Mouse (Mus musculus) forebrain, embryonic 16.5 days (tissue): ENCODE results near the gene Reln. TPM values are rescaled to one million over a fixed set of nuclear protein-coding genes. Genes with fewer than 3 reads are reported as not detected.

Experiments used
- ATAC-seq: fragments of 200-750 bp; cut with Nextera tagmentation; 2 replicates; pipeline ENCODE4 v1.8.0; 2017; ENCODE audit warnings: mild to moderate bottlenecking, moderate library complexity
- H3K27ac ChIP-seq: fragments of 300-500 bp; sonication (generic); 2 replicates; pipeline ENCODE4 v1.5.1; 2014; ENCODE audit warnings: low read length, control low read depth
- H3K27me3 ChIP-seq: fragments of 300-500 bp; sonication (generic); replicated peaks from 2 replicates; pipeline ENCODE4 v1.6.1; 2014; ENCODE audit warnings: low read length; ENCODE audit not compliant: control insufficient read depth, insufficient read depth
- H3K36me3 ChIP-seq: fragments of 300-500 bp; sonication (generic); 2 replicates; pipeline ENCODE4 v1.6.1; 2014; ENCODE audit not compliant: control insufficient read depth, insufficient read depth
- H3K4me1 ChIP-seq: fragments of 300-500 bp; sonication (generic); replicated peaks from 2 replicates; pipeline ENCODE4 v1.6.1; 2014; ENCODE audit warnings: low read length; ENCODE audit not compliant: control insufficient read depth, insufficient read depth
- H3K4me2 ChIP-seq: fragments of 300-500 bp; sonication (generic); 2 replicates; pipeline ENCODE4 v1.6.1; 2014; ENCODE audit warnings: mild to moderate bottlenecking, low read length, control low read depth
- H3K4me3 ChIP-seq: fragments of 300-500 bp; sonication (generic); replicated peaks from 2 replicates; pipeline ENCODE4 v1.5.1; 2014; ENCODE audit warnings: mild to moderate bottlenecking, low read length, control low read depth
- H3K9ac ChIP-seq: fragments of 300-500 bp; sonication (generic); replicated peaks from 2 replicates; pipeline ENCODE4 v1.6.1; 2014; ENCODE audit warnings: low read depth, low read length, control low read depth
- H3K9me3 ChIP-seq: fragments of 300-500 bp; sonication (generic); 2 replicates; pipeline ENCODE4 v1.6.1; 2016; ENCODE audit warnings: low read length; ENCODE audit not compliant: control insufficient read depth
- WGBS: fragments of 180-500 bp; shearing (Covaris S2); extraction: QIAGEN DNeasy Blood & Tissue Kit; methylation state at CpG from one replicate; pipeline ENCODE4 v1.1.7; 2014; 5-methylcytosine and 5-hydroxymethylcytosine counted together
- polyA plus RNA-seq: library from polyadenylated mRNA; unstranded; fragments of >200 nt; fragmentation: Nextera tagmentation; extraction: Ambion mirVana; gene quantifications from 2 replicates; pipeline ENCODE4 v1.2.1, GENCODE M21; 2015

Gene Reln
- polyA plus RNA-seq, 1 experiment from 2014 or later = 63.3 TPM

- Histone ChIP-seq H3K9me3 (no peaks in the 10 kb centered on the region), H3K4me3 (no peak overlapping the region), H3K4me2 (no peak overlapping the region), H3K27ac (no peak overlapping the region), H3K9ac (no peak overlapping the region), H3K36me3 (no peaks in the 10 kb centered on the region), H3K4me1 (no peaks in the 10 kb centered on the region), H3K27me3 (no peaks in the 10 kb centered on the region)
- 89% methylated on average over 7 of the region's 7 CpGs for WGBS
- no peak for ATAC-seq
Observed at GRCm38 (mm10) chr5:21858653-21859052, 485.8 kb downstream of the Reln start.

GRCm38 (mm10) chr5:21851679-21852340 is 492.7 kb downstream of the Reln start:
- no peak overlapping the region for H3K27ac ChIP-seq
- no peaks in the 10 kb centered on the region for H3K9me3 ChIP-seq
- H3K4me1 ChIP-seq = no peaks in the 10 kb centered on the region
- no peak for ATAC-seq
- no peaks in the 10 kb centered on the region for H3K36me3 ChIP-seq
- 28% methylated on average over 10 of the region's 10 CpGs for WGBS
- H3K4me3 ChIP-seq = no peak overlapping the region
- H3K9ac ChIP-seq = no peak overlapping the region
- H3K4me2 ChIP-seq = no peak overlapping the region
- no peaks in the 10 kb centered on the region for H3K27me3 ChIP-seq

- Histone ChIP-seq H3K4me1 (no peaks in the 10 kb centered on the region), H3K4me3 (no peak overlapping the region), H3K9ac (no peak overlapping the region), H3K4me2 (no peak overlapping the region), H3K27ac (no peak overlapping the region), H3K36me3 (no peaks in the 10 kb centered on the region), H3K9me3 (no peaks in the 10 kb centered on the region), H3K27me3 (no peaks in the 10 kb centered on the region)
- 82% methylated on average over 6 of the region's 6 CpGs for WGBS
- ATAC-seq = no peak
Observed at GRCm38 (mm10) chr5:21847438-21847837, 497.1 kb downstream of the Reln start.

GRCm38 (mm10) chr5:21846616-21847290 is 497.7 kb downstream of the Reln start:
- H3K4me3 ChIP-seq = no peak overlapping the region
- no peaks in the 10 kb centered on the region for H3K4me1 ChIP-seq
- H3K36me3 ChIP-seq = no peaks in the 10 kb centered on the region
- no peak overlapping the region for H3K9ac ChIP-seq
- no peak overlapping the region for H3K4me2 ChIP-seq
- ATAC-seq = no peak
- H3K27me3 ChIP-seq = no peaks in the 10 kb centered on the region
- H3K27ac ChIP-seq = no peak overlapping the region
- WGBS = 89% methylated on average over 20 of the region's 20 CpGs
- H3K9me3 ChIP-seq = no peaks in the 10 kb centered on the region

GRCm38 (mm10) chr5:21844676-21845075 is 499.8 kb downstream of the Reln start:
- H3K4me2 ChIP-seq = no peak overlapping the region
- H3K27me3 ChIP-seq = no peaks in the 10 kb centered on the region
- no peak overlapping the region for H3K4me3 ChIP-seq
- H3K9me3 ChIP-seq = no peaks in the 10 kb centered on the region
- 80% methylated on average over 4 of the region's 4 CpGs for WGBS
- no peak for ATAC-seq
- H3K36me3 ChIP-seq = no peaks in the 10 kb centered on the region
- H3K4me1 ChIP-seq = no peaks in the 10 kb centered on the region
- H3K27ac ChIP-seq = no peak overlapping the region
- H3K9ac ChIP-seq = no peak overlapping the region

Other genes starting within 250 kb of the Reln start
- 39.9 and 44.3 TPM in 2 replicates for gene Orc5, start 205.7 kb upstream of the Reln start, polyA plus RNA-seq